Mouse (Mus musculus) T-cell, adult 2 months (primary cell): Measurements from ENCODE around the gene Rtl5.

Experiments
- DNase-seq: peaks from one replicate; pipeline ENCODE4 v3.0.0; 2022; ENCODE audit warnings: low spot score

The Rtl5 gene

DNA sequence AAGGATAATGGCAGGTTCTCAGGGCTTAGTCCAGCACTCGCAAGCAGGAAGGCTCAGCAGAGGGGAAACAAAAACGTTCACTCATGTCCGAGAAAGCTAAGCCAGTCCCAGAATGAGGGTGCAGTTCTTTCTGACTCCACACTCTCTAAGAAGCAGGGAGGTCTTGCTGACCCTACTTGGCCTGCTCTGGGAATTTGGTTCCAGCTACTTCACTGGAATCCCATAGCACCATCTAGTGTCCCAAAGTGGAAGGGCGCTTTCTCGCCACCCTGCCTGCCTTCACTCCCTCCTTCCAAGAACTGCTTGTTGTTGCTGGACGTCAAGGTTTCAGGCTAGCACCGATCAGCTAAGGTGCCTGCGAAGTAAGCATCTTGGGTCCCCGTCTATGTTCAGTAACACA lies 5.0 kb downstream of the Rtl5 start:
- peak; percentile 35 for DNase-seq

- no peak for DNase-seq
These were observed 5.8 kb downstream of the Rtl5 start for GRCm38 (mm10) chrX:102065213-102065775.

GRCm38 (mm10) chrX:102064062-102064461 lies 7.0 kb downstream of the Rtl5 start:
- no peak for DNase-seq

DNA sequence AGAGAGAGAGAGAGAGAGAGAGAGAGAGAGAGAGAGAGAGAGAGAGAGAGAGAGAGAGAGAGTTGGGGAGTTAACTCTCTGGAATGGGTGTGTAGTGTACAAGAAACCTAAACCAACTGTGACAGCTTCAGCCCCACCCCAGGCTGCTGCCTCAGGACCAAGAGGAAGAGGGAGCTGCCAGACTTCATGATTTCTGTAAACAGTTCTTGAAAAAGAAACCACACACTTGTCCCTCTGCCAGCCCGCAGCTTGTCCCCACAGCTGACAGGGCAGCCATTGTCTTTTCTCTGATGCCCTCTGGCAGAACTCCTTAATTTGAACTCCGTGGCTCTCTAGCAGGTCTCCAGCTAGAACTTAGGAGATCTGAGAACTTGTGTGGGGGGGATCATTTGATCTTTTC lies 10.2 kb downstream of the Rtl5 start:
- peak; percentile 17 for DNase-seq

DNA sequence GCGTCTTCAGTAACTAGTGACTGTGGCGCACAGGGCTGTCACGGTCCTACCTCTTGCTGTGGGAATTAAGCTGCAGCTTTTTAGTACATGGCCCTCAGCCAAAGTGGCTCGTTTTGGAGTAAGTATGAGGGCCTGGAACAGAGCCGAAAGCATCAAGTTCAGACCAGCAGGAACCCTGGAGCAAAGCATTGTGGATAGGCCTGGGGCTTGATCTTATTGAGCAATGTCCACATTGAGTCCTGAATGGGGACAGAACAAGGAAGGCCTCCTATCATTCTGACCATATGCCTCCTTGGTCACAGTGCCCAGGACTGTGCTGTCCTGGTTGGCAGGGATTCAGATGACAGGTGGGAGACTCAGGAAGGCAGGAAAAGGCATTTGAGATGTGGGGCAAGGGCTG lies 10.9 kb downstream of the Rtl5 start:
- no peak for DNase-seq

DNA sequence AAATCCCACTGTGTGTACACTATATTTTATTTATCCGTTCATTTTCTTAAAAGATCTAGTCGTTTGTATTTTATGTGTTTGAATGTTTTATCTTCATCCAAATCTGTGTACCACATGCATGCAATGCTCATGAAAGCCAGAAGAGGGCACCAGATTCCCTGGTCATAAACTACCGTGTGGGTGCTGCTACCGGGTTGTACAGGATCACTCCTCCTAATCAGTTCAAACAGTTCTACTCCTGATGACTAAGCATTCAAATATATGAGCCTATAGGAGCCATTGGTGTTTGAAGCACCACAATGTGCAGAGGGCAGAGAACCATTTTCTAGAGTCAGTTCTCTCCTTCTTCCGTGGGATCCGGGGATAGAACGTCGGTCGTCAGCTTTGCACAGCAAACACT lies 11.7 kb downstream of the Rtl5 start:
- DNase-seq, result peak; percentile 31

DNA sequence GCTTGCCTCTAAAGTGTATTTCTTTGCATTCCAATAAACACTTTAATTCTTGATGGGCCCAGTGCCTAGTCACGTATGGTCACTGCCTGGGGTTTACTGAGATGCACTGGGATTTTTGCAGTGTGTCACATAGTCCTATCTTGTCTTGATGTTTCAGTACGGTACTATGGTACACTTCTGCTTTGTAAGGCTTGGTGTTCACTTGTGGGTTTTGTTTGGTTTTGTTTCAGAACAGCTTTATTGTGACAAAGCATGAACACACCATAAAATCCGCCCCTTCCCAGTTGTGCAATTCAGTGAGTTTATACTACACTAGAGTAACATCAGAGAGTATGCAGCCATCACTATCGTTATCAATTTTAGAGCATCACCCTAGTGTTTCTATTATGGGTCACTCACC lies 17.1 kb downstream of the Rtl5 start:
- no peak for DNase-seq

DNA sequence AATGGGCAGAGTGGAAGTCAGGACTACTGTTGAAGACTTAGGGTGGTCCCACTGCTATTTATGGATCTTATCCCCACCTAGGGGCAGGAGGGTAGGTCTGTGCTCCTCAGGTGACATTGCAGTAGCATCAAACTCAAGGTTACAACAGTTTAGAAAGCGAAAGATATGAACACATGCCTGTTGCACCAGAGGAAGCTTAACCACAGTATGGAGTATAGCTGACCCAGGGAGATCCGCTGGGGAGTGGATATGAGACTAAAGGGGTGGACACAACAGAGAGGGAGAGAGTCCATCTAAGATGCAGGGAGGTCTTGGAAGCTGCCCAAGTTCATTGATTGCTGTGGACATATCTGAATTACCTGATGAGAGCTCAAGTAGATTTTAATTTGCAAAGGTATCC lies 17.7 kb downstream of the Rtl5 start:
- DNase-seq, result no peak

GRCm38 (mm10) chrX:102051225-102051624 lies 19.9 kb downstream of the Rtl5 start:
- no peak for DNase-seq

DNA sequence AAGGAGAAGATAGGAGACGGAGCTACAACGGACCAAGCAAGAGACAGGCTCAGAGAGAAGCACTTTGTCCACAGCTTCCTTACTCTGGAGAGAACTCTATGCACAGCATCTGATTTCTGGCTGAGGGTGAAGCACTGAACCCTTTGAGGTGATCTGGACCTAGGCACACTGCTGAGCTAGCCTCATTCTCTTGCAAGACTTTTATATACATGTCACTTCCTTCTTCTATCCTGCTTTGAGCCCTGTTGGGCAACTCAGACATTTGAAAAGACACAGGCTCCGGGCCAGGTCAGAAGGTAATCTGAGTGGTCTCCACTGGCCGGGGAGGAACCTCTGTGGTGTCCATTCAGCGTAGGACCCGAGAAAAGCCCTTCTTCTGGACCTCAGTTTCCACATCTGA lies 20.6 kb downstream of the Rtl5 start:
- no peak for DNase-seq

DNA sequence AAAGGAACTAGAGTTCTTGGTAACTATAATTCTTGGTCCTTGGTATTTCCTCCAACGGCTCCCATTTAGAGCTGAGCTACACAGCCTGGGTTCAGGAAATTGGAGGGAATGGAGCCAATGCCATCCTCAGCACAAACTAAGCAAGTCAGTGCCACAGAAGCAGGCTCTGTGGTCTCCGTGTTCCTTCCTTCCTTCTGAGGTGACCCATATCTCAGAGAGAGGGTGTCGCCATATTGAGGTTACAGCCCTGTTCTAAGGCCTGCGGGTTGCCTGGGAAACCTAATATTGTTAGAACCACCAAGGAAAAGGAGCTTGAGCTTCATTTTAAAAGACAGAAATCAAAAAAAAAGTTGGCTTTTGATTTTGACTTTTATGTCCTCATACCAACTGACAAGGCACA lies 28.7 kb downstream of the Rtl5 start:
- peak; percentile 33 for DNase-seq

- DNase-seq, result no peak
These were observed 29.5 kb downstream of the Rtl5 start for GRCm38 (mm10) chrX:102041562-102041961.

GRCm38 (mm10) chrX:102037506-102037905 lies 33.6 kb downstream of the Rtl5 start:
- DNase-seq, result no peak

DNA sequence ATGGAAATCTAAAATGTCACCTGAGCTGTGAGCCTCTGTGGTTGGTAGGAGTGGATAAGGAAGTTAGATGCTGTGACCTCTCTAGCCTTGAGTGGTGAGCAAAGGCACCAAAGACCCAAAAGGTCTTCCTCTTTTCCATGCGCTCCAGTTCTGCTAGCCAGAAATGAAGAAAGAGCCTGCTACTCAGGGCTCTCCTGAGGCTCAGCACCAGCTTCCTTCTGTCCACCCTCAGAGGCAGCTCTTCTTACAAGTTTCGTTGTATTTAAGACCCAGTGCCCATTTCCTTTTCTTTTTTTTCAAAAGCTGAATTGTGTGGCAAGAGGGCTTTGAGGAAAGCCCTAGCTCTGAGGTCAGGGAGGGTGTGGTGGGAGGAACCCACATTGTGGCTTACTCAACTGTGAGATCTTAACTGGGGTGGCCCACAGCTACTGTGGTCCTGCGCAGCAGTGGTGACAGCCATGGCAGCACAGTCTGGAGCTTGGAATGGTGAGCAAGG lies 34.2 kb downstream of the Rtl5 start:
- peak; percentile 3 for DNase-seq

- DNase-seq, result no peak
These were observed 35.4 kb downstream of the Rtl5 start for GRCm38 (mm10) chrX:102035671-102036070.

DNA sequence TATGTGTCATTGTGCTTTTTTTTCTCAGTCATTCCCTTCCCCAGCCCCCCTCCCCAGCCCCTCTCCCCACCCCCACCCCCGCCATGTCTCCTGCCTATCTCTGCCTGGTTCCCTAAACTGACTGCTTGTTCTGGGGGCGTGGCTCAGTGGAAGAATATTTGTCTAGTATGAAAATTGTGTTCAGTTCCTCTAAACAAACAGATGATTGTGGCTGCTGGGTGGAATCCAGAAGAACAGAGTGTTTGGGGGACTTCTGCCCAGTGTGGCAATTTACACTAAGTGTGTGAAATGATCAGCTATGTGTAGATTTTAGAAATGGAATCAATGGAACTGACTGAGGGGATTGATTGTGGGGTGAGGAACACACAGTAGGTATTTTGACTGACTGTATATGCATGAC lies 37.5 kb downstream of the Rtl5 start:
- no peak for DNase-seq

DNA sequence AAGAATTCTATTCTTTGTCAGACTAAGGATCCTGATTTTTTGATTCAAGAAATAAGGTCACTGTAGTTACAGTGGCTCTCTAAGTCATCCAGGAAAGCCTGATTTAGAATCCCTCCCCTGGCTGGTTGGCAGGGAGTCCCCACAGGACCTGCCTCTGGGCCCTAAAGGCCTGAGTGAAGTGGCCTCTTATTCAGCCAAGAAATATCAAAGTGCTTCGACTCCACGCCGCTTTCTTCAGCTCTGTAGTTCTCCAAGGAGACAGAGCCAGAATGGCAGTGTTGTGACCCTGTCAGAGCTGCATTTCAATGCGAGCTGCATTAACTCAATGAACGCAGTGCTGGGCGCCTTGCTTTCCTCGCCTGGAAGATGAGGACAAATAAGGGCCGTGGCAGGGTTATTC lies 38.7 kb downstream of the Rtl5 start:
- no peak for DNase-seq

GRCm38 (mm10) chrX:102031851-102032250 lies 39.3 kb downstream of the Rtl5 start:
- DNase-seq, result peak; percentile 88

GRCm38 (mm10) chrX:102024976-102025375 lies 46.1 kb downstream of the Rtl5 start:
- DNase-seq, result no peak

- no peak for DNase-seq
These were observed 51.4 kb downstream of the Rtl5 start for GRCm38 (mm10) chrX:102019471-102020240.

GRCm38 (mm10) chrX:102018890-102019289 lies 52.2 kb downstream of the Rtl5 start:
- no peak for DNase-seq

- DNase-seq, result no peak
These were observed 53.7 kb downstream of the Rtl5 start for GRCm38 (mm10) chrX:102017213-102017923.
